Mouse (Mus musculus): ENCODE results near the gene Snx32.
A peak's percentile ranks its signal among the peaks of the same experiment; 100 is the strongest.
"Not testable (repeated sequence)": the region's sequence is repeated elsewhere in the genome, so short reads cannot be mapped to it uniquely, and the experiment has no call there.

Gene Snx32

DNA sequence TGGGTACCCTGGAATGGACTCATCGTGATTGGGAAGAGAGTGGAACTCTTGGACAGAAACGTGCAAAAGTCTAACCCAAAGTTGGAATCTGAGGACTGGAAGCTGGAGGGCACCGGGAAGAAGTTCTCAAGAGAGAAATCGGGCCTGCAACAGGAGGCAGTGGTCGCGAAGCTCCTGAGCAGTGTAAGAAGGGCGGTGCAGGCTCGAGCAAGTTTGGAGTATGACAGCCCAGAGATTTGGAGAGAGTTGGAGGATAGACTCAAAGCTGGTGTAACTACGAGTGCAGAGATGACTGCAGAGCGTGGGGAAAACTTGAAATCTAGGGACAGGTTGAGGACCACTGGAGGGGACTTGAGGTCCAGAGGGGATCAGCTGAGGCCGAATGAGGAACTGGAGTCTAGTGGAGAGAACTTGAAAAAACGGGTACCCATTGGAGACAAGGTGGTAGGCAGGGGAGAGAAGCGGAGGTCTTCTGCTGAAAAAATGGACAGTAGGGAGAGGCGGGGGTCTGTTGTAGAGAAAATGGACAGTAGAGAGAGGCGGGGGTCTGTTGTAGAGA is 815 bp upstream of the Snx32 start:
- no peak for DNase-seq

DNA sequence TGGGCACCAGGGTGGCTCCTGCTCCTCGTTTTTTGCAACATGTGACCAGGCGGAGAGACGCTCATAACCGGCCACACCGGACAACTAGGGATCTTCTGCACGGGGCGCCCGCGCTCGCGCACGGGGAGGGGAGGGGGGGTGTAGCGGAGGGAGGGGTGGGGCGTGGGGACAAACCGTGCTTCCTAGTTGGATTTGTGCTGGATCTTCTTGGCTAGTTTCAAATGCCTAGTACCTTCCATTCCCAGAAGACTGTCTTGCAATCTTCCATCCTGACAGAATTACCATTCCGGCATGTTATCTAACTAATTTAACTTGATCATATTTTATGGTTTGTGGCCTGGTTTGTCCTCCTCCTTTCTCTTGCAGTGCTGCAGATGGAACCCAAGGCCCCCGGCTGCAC is 6.7 kb downstream of the Snx32 start, which contains the start of gene 1700020D05Rik:
Gene 1700020D05Rik, minus strand, starts transcription at position 101 of the 400 bp plus-strand sequence.
- no peak for DNase-seq

DNA sequence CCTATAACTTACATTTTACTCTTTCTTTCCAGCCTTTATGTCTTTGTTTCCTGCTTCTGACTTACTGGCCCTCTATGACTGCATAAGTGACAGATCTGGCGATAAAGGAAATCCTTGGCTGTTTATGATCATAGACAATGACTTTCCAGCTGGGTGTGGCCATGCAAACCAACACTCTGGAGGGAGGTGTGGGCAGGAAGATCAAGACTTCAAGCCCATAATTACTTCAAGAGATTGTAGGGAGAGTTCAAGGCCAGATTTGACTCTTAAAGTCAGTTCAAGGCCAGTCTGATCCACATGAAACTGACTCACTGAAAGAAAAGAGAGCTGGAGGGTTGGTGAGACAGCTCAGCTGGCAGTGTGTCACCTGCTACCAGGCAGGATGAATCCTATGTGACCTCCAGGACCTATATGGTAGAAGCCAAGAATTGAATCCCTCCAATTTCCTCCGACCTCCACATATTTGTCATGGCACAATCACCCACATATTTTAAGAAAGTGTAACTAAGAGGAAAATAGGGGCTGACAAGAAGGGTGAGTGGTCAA is 9.9 kb downstream of the Snx32 start:
- no peak for DNase-seq

DNA sequence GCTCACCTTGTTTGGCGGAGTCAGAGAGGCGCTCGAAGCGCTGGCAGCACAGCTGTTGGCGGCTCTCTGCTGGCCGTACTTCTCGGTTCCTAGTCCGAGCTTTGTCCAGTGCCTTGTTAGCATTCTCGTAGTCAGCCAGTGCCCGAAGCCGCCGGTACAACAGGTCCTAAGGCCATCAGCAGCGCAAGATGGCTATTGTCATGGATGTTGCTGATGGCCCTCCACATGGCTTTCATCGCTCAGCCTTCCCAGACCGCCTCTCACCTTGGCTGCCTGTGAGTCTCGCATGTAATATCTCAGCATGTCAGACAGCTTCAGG is 14.3 kb downstream of the Snx32 start:
- DNase-seq = no peak

GRCm38 (mm10) chr19:5495353-5496051 is 14.8 kb downstream of the Snx32 start:
- DNase-seq = no peak

GRCm38 (mm10) chr19:5494314-5494713 is 16.0 kb downstream of the Snx32 start:
- DNase-seq = no peak

DNA sequence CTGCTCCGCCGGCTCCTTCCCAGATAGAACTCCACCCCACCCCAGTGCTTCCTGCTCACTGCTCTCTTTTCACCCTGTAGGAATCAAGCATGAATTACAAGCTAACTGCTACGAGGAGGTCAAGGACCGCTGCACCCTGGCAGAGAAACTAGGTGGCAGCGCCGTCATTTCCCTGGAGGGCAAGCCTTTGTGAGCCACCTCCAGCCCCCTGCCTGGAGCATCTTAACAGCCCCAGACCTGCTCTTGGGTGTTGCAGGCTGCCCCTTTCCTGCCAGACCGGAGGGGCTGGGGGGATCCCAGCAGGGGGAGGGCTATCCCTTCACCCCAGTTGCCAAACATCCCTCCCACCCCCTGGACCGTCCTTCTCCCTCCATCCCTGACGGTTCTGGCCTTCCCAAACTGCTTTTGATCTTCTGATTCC is 17.0 kb downstream of the Snx32 start:
- peak; percentile 42 for DNase-seq

DNA sequence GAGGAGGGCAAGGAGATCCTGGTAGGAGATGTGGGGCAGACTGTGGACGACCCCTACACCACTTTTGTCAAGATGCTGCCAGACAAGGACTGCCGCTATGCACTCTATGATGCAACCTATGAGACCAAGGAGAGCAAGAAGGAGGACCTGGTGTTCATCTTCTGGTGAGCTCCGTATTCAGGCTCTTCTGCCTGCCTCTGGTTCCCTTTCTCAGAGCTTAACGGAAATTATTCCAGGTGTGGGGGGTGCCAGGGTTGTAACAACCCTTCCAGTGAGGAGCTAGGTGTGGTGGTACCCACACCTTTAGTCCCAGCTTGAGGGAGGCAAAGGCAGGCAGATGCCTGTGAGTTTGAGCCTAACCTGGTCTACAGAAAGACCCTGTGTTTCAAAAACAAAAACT is 17.7 kb downstream of the Snx32 start:
- DNase-seq = no peak

- DNase-seq = peak; percentile 83
These were observed 19.2 kb downstream of the Snx32 start for GRCm38 (mm10) chr19:5490898-5491708.

GRCm38 (mm10) chr19:5490313-5490897 is 19.9 kb downstream of the Snx32 start, which contains the start of gene Cfl1:
TSS of gene Cfl1 (plus strand) at chr19:5490455.
- DNase-seq = peak; percentile 98

- DNase-seq = not testable (repeated sequence)
These were observed 20.6 kb downstream of the Snx32 start for GRCm38 (mm10) chr19:5489721-5490120.

GRCm38 (mm10) chr19:5488878-5489571 is 21.3 kb downstream of the Snx32 start:
- DNase-seq = peak; percentile 99

- DNase-seq = peak; percentile 97
These were observed 22.4 kb downstream of the Snx32 start, which contains the start of gene Mus81 for GRCm38 (mm10) chr19:5487768-5488550. TSS of gene Mus81 (minus strand) at chr19:5488402.

DNA sequence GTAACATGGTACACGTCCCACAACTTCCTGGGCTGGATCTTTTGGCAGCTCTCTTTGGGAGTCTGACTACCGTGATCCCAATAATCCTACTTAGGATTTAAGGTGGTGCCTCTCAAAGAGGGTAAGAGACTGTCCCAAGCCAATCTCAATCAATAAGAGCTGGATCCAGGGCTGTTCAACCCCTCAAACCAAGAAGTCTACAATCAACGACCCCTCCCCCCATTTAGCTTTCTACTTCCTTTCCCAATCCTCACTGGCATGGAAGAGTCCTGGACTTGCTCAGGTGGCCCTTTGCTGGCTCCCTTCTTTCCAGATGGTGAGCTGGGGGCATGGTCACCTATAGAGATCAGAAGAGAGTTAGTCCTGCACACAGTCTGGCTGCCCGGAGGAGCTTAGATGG is 23.6 kb downstream of the Snx32 start:
- no peak for DNase-seq

DNA sequence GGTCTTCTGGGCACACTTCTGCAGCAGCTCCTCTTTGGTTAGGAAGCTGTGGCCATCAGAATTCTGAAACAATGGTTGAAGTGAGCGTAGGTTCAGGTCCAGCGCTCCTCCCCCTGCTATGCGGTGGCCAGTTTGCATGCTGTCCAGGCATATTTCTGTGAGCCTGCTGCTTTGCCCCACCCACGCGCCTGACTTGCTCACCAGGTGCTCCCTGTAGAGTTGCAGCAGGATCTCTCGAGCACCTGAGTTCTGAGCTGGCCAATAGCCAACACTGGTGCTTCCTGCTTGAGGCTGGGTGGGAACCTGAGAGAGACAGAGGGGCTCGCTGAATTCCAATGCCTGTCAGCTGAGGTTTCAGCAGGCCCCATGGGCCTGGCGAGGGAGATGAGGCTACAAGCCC is 24.1 kb downstream of the Snx32 start:
- DNase-seq = no peak

DNA sequence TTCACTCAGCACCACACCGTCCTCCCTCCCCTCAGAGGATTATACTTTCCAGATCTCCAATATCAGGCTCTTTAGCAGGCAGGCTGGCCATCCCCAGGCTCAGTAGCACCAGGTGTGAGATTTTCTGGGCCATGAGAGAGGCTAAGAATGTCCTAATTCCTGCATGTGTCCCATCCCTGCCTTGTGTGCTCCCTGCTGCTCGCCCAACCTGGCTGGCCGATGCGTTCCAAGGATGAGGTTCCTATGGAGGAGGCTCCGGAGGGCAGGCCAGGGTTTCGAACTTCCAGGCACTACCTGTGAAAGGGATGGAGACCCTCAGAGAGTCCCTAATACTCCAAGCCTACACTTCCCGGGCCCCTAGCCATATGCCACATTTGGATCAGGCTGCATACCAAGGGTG is 24.5 kb downstream of the Snx32 start:
- DNase-seq = no peak

DNA sequence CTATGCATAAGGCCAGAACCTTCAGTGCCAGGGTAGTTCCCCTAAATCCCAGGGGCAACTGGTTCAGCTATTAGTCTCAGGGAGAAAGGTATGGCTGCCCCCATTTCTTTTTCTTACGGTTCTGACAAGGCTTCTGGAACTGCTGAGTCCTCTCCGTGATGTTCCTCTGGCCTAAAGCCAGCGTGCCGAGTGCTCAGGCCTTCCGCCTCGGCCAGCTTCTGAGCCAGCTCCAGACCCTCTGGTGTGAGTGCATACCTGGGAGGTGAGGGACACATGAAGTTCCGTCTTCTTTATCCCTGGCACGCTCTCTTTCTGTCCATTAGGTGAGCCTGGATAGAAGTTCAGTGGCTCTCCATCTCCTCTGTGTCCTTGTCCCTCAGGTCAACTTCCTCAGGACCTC is 25.0 kb downstream of the Snx32 start:
- no peak for DNase-seq

- DNase-seq = no peak
These were observed 25.8 kb downstream of the Snx32 start for GRCm38 (mm10) chr19:5484496-5484895.

GRCm38 (mm10) chr19:5483386-5484359 is 26.7 kb downstream of the Snx32 start:
- no peak for DNase-seq

DNA sequence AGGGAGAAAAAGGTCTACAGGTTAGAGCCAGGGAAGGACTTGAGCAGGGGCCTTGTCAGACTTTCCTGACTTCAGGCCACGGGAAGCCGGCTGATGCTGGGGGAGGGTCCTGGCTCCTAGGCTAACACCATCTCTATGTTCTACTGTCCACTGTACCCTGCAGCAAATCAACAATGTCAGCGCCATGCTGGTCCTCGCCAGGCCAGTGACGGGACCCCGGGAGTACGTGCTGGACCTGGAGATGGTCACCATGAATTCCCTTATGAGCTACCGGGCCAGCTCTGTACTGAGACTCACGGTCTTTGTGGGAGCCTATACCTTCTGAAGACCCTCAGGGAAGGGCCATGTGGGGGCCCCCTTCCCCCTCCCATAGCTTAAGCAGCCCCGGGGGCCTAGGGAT is 28.9 kb downstream of the Snx32 start:
- DNase-seq = no peak

Data from retina, postnatal 1 day (tissue).